Mouse (Mus musculus) heart, embryonic 11.5 days (tissue): ENCODE results near the gene Kiss1r. TPM values are rescaled to one million over a fixed set of nuclear protein-coding genes. Genes with fewer than 3 reads are reported as not detected.

Source experiments
- ATAC-seq: fragments of 200-750 bp; cut with Nextera tagmentation; replicated peaks from 2 replicates; pipeline ENCODE4 v1.8.0; 2017; ENCODE audit warnings: moderate library complexity; ENCODE audit not compliant: insufficient number of reproducible peaks, low FRiP score, low TSS enrichment
- H3K27ac ChIP-seq: fragments of 300-500 bp; sonication (generic); 2 replicates; pipeline ENCODE4 v1.5.1; 2014; ENCODE audit warnings: mild to moderate bottlenecking, low read depth, low read length
- H3K27me3 ChIP-seq: fragments of 300-500 bp; sonication (generic); 2 replicates; pipeline ENCODE4 v1.6.1; 2014; ENCODE audit warnings: mild to moderate bottlenecking, low read length, mixed read lengths; ENCODE audit not compliant: control insufficient read depth, insufficient read depth
- H3K36me3 ChIP-seq: fragments of 300-500 bp; sonication (generic); 2 replicates; pipeline ENCODE4 v1.6.1; 2014; ENCODE audit warnings: mild to moderate bottlenecking, low read length, moderate library complexity, mixed read lengths; ENCODE audit not compliant: control insufficient read depth, insufficient read depth
- H3K4me1 ChIP-seq: fragments of 300-500 bp; sonication (generic); 2 replicates; pipeline ENCODE4 v1.6.1; 2014; ENCODE audit warnings: low read length; ENCODE audit not compliant: control insufficient read depth, insufficient read depth
- H3K4me2 ChIP-seq: fragments of 300-500 bp; sonication (generic); 2 replicates; pipeline ENCODE4 v1.6.1; 2014; ENCODE audit warnings: mild to moderate bottlenecking, moderate library complexity
- H3K4me3 ChIP-seq: fragments of 300-500 bp; sonication (generic); 2 replicates; pipeline ENCODE4 v1.5.1; 2014; ENCODE audit warnings: low read depth, low read length
- H3K9ac ChIP-seq: fragments of 300-500 bp; sonication (generic); 2 replicates; pipeline ENCODE4 v1.6.1; 2014; ENCODE audit warnings: mild to moderate bottlenecking, low read depth, low read length, moderate library complexity
- H3K9me3 ChIP-seq: fragments of 300-500 bp; sonication (generic); replicated peaks from 2 replicates; pipeline ENCODE4 v1.6.1; 2016; ENCODE audit warnings: low read length; ENCODE audit not compliant: control insufficient read depth
- WGBS: fragments of 180-500 bp; shearing (Covaris S2); extraction: QIAGEN DNeasy Blood & Tissue Kit; methylation state at CpG from one replicate; pipeline ENCODE4 v1.1.7; 2014; ENCODE audit not compliant: insufficient replicate concordance; 5-methylcytosine and 5-hydroxymethylcytosine counted together
- polyA plus RNA-seq: library from polyadenylated mRNA; unstranded; fragments of >200 nt; fragmentation: Nextera tagmentation; extraction: Ambion mirVana; gene quantifications from 2 replicates; pipeline ENCODE4 v1.2.1, GENCODE M21; 2014

The Kiss1r gene
- polyA plus RNA-seq, 1 experiment from 2014 or later = 0.31 TPM

DNA sequence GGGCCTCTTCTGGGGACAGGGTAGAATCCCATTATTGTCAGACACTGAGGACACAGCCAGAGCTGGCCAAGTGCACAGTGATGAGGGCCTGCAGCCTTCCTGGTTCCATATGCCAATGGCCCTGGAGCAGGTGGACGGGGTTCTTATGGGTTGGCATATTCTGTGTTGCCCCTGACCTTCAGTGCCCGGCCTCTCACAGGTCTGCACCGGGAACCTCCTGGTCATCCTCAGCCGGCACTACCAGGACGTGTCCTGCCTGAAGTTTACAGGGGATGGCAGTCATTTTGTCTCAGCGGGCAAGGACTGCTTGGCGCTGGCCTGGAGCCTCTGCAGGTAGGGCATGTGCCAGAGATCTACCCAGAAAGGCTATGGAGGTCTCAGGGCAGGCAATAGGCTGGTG, 48.0 kb downstream of the Kiss1r start:
- H3K9ac ChIP-seq = no peak overlapping the region
- H3K4me2 ChIP-seq = no peak overlapping the region
- peaks cover 32% of the 10 kb centered on the region for H3K36me3 ChIP-seq
- H3K27me3 ChIP-seq = peaks cover 9% of the 10 kb centered on the region
- peaks cover 9% of the 10 kb centered on the region for H3K4me1 ChIP-seq
- no peak overlapping the region for H3K27ac ChIP-seq
- WGBS = 90% methylated on average over 7 of the region's 7 CpGs
- H3K9me3 ChIP-seq = no peaks in the 10 kb centered on the region
- H3K4me3 ChIP-seq = no peak overlapping the region
- no peak for ATAC-seq

GRCm38 (mm10) chr10:79965325-79965724, 48.6 kb downstream of the Kiss1r start:
- 85% methylated on average over 5 of the region's 5 CpGs for WGBS
- Histone ChIP-seq H3K4me2 (no peak overlapping the region), H3K27ac (no peak overlapping the region), H3K9me3 (no peaks in the 10 kb centered on the region), H3K4me1 (peaks cover 9% of the 10 kb centered on the region), H3K36me3 (peaks cover 32% of the 10 kb centered on the region), H3K27me3 (peaks cover 13% of the 10 kb centered on the region), H3K9ac (no peak overlapping the region), H3K4me3 (no peak overlapping the region)
- no peak for ATAC-seq

GRCm38 (mm10) chr10:79966886-79967400, 50.2 kb downstream of the Kiss1r start:
- ATAC-seq = no peak
- no peak overlapping the region for H3K27ac ChIP-seq
- H3K9me3 ChIP-seq = no peaks in the 10 kb centered on the region
- H3K4me1 ChIP-seq = peaks cover 8% of the 10 kb centered on the region
- H3K4me2 ChIP-seq = no peak overlapping the region
- H3K36me3 ChIP-seq = peaks cover 32% of the 10 kb centered on the region
- 87% methylated on average over 5 of the region's 5 CpGs for WGBS
- H3K27me3 ChIP-seq = peaks cover 29% of the 10 kb centered on the region
- H3K4me3 ChIP-seq = no peak overlapping the region
- no peak overlapping the region for H3K9ac ChIP-seq

GRCm38 (mm10) chr10:79968181-79968580, 51.4 kb downstream of the Kiss1r start:
- no peaks in the 10 kb centered on the region for H3K9me3 ChIP-seq

GRCm38 (mm10) chr10:79969124-79969568, 52.4 kb downstream of the Kiss1r start:
- WGBS = 14% methylated on average over 3 of the region's 3 CpGs
- Histone ChIP-seq H3K36me3 (peaks cover 29% of the 10 kb centered on the region), H3K27me3 (peaks cover 39% of the 10 kb centered on the region), H3K4me1 (peaks cover 8% of the 10 kb centered on the region), H3K4me2 (no peak overlapping the region), H3K27ac (no peak overlapping the region), H3K9me3 (no peaks in the 10 kb centered on the region), H3K4me3 (no peak overlapping the region), H3K9ac (no peak overlapping the region)
- ATAC-seq = no peak

More at GRCm38 (mm10) chr10:79968181-79968580, 51.4 kb downstream of the Kiss1r start:
- Histone ChIP-seq H3K4me2 (no peak overlapping the region), H3K27ac (no peak overlapping the region), H3K27me3 (peaks cover 36% of the 10 kb centered on the region), H3K36me3 (peaks cover 29% of the 10 kb centered on the region), H3K4me1 (peaks cover 8% of the 10 kb centered on the region), H3K9ac (no peak overlapping the region; the same call in 1 of the 2 replicates), H3K4me3 (no peak overlapping the region)
- ATAC-seq = no peak
- WGBS = 94% methylated on average over 1 of the region's 1 CpGs

DNA sequence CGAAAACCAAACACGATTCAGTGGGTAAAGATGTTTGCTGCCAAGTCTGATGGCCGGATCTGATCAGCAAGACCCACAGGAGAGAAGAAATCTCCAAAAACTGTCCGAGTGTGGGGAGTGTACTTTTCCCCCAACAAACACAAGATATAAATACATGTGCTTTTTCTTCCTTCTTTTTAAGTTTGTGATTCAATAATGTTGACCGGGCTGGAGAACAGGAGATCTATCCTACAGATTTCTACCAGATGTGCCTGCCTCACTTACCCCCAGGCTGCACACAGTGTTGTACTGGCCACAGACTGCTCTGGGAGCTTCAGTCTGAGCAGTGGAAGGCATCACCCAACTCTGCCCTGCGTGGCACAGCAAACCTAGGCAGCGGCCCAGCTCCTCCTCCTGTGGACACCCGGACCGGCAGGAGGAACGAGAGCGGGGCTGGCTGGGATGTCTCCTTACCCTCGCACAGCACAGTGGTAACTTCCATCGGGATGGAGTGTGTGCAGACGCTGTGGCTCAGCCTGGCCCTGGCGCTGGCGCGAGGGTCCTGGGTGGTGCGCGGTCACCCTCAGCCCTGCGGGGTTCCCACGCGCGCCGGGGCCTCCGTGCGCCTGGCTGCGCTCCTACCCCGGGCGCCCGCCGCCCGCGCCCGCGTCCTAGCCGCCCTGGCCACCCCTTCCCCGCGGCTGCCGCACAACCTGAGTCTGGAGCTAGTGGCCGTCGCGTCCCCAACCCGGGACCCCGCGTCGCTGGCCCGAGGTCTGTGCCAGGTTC, 53.8 kb downstream of the Kiss1r start, which contains the start of gene Grin3b:
Gene Grin3b, plus strand, starts transcription at position 301 of the 768 bp plus-strand sequence.
- Histone ChIP-seq H3K4me2 (peak within 1 kb of the TSS; percentile 93), H3K4me3 (peak within 1 kb of the TSS; percentile 46), H3K27ac (no peak within 1 kb of the TSS), H3K36me3 (peaks cover 31% of the 10 kb centered on the region), H3K4me1 (peaks cover 8% of the 10 kb centered on the region), H3K9me3 (no peaks in the 10 kb centered on the region), H3K27me3 (peaks cover 39% of the 10 kb centered on the region), H3K9ac (peak within 1 kb of the TSS; percentile 63)
- WGBS = 8% methylated on average over 41 of the region's 47 CpGs
- ATAC-seq = no peak

- peak overlapping the region; percentile 46 for H3K4me3 ChIP-seq
- H3K4me1 ChIP-seq = peaks cover 8% of the 10 kb centered on the region
- peak overlapping the region; percentile 63 for H3K9ac ChIP-seq
- H3K9me3 ChIP-seq = no peaks in the 10 kb centered on the region
- no peak overlapping the region for H3K27ac ChIP-seq
- peak overlapping the region; percentile 93 for H3K4me2 ChIP-seq
- no peak for ATAC-seq
- peaks cover 31% of the 10 kb centered on the region for H3K36me3 ChIP-seq
- peaks cover 39% of the 10 kb centered on the region for H3K27me3 ChIP-seq
- WGBS = 5% methylated on average over 21 of the region's 21 CpGs
Observed at GRCm38 (mm10) chr10:79971183-79971497, 54.4 kb downstream of the Kiss1r start.
